Mouse (Mus musculus) C2C12 (cell line): ENCODE data around the gene Ssc5d. TPM values are rescaled to one million over a fixed set of nuclear protein-coding genes. Genes with fewer than 3 reads are reported as not detected.

Source experiments
- H3K27me3 ChIP-seq: one replicate; pipeline ENCODE4 v1.6.1; 2011; ENCODE audit not compliant: control insufficient read depth, insufficient read depth, insufficient read length
- H3K36me3 ChIP-seq: one replicate; pipeline ENCODE4 v1.6.1; 2011; ENCODE audit not compliant: control insufficient read depth, insufficient read depth
- H3K4me3 ChIP-seq: one replicate; pipeline ENCODE4 v1.5.1; 2011; ENCODE audit warnings: mild to moderate bottlenecking, control low read depth; ENCODE audit not compliant: poor library complexity, insufficient read depth, severe bottlenecking
- H3K79me2 ChIP-seq: one replicate; pipeline ENCODE4 v1.6.1; 2011; ENCODE audit not compliant: control insufficient read depth, insufficient read depth
- H3K79me3 ChIP-seq: one replicate; pipeline ENCODE4 v1.6.1; 2011; ENCODE audit warnings: low read depth, control low read depth
- H3ac ChIP-seq: one replicate; pipeline ENCODE3; 2011; ENCODE audit warnings: low read depth; ENCODE audit not compliant: control insufficient read depth, insufficient read length
- CEBPB ChIP-seq: IDR thresholded peaks from one replicate; pipeline ENCODE4 v1.6.1; 2011; ENCODE audit warnings: low read depth, mild to moderate bottlenecking, control low read depth, moderate library complexity
- CTCF ChIP-seq: IDR thresholded peaks from one replicate; pipeline ENCODE4 v1.5.1; 2011; ENCODE audit not compliant: control insufficient read depth, insufficient read depth, insufficient read length
- FOSL1 ChIP-seq: IDR thresholded peaks from one replicate; pipeline ENCODE4 v1.8.0; 2011; ENCODE audit warnings: mild to moderate bottlenecking, low read length; ENCODE audit not compliant: poor library complexity, insufficient read depth, severe bottlenecking
- MAX ChIP-seq: IDR thresholded peaks from one replicate; pipeline ENCODE4 v1.6.1; 2011; ENCODE audit warnings: mild to moderate bottlenecking, control low read depth
- MYOD1 ChIP-seq: IDR thresholded peaks from one replicate; pipeline ENCODE4 v1.6.1; 2011; ENCODE audit warnings: low read depth; ENCODE audit not compliant: control insufficient read depth, insufficient read length
- MYOG ChIP-seq: IDR thresholded peaks from one replicate; pipeline ENCODE4 v1.6.1; 2011; ENCODE audit not compliant: control insufficient read depth, insufficient read length; ENCODE audit errors: extremely low read depth
- USF1 ChIP-seq: IDR thresholded peaks from one replicate; pipeline ENCODE4 v1.6.1; 2011; ENCODE audit warnings: low read depth, mild to moderate bottlenecking, control low read depth, moderate library complexity
- polyA plus RNA-seq: library from polyadenylated mRNA; unstranded; fragments of >200 nt; fragmentation: generic; extraction: Trizol; gene quantifications from one replicate; pipeline ENCODE4 v1.2.1, GENCODE M21; 2012; ENCODE audit warnings: missing spikeins

The Ssc5d gene
- polyA plus RNA-seq, 1 experiment: 3.7 TPM

DNA sequence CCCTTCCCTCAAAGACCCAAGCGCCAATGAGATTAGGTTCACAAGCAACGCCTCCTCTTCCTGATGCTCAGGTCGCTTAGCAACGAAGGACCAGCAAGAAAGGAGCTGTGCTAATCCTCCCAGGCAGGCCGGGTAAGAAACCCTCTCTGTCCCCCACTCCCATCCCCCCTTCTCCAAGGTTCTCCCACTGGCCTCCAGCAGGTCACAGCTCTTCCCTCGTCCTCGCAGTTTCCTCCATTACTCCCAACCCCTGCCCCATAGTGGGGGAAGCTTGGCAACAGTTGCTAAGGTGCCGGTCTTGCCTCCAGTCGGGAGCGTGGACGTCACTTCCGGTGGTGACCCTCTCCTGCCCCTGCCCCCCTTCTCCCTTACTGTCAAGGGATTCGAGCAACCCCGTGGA, 3.1 kb upstream of the Ssc5d start:
- Histone ChIP-seq H3ac (no peak overlapping the region), H3K79me3 (no peaks in the 10 kb centered on the region), H3K4me3 (no peak overlapping the region), H3K27me3 (no peaks in the 10 kb centered on the region), H3K79me2 (peaks cover 6% of the 10 kb centered on the region), H3K36me3 (peaks cover 11% of the 10 kb centered on the region)
- TF ChIP-seq CEBPB: no peak
- TF ChIP-seq USF1: no peak
- TF ChIP-seq MYOD1: no peak
- TF ChIP-seq MAX: no peak

DNA sequence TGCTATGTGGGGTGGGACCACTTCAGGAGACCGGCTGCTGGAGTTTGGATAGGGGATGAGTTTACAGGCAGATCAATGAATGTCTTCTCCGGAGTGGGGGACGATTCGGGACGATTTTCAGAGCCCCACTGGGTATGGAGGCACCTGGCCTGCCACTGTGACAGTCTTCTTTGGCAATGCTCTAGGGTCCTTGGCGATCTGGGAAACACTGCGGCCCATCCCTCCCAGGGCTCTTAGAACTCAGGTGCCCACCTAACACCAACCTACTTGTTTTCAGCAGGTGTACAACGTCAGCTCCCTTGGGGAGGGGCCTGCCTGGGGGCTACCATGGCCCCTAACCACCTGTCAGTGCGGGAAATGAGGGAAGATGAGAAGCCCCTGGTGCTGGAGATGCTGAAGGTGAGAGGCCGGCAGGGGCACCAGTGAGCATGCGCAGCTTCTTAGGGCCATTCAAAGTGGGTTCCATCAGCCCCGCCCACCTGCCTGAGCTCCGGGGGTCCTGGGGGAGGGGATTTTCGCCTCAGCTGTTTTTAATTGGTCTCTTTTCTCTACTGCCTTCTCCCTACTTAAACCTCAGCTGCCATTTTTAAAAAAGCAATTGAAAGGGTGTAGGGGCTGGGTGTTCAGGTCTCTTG, 2.5 kb upstream of the Ssc5d start:
- H3ac ChIP-seq: no peak overlapping the region
- no peaks in the 10 kb centered on the region for H3K79me3 ChIP-seq
- H3K4me3 ChIP-seq: no peak overlapping the region
- H3K36me3 ChIP-seq: peaks cover 10% of the 10 kb centered on the region
- TF ChIP-seq MYOD1 (no peak), CTCF (no peak), CEBPB (no peak), MAX (no peak), USF1 (no peak), FOSL1 (no peak), MYOG (no peak)
- H3K79me2 ChIP-seq: peaks cover under 1% of the 10 kb centered on the region
- H3K27me3 ChIP-seq: no peaks in the 10 kb centered on the region

DNA sequence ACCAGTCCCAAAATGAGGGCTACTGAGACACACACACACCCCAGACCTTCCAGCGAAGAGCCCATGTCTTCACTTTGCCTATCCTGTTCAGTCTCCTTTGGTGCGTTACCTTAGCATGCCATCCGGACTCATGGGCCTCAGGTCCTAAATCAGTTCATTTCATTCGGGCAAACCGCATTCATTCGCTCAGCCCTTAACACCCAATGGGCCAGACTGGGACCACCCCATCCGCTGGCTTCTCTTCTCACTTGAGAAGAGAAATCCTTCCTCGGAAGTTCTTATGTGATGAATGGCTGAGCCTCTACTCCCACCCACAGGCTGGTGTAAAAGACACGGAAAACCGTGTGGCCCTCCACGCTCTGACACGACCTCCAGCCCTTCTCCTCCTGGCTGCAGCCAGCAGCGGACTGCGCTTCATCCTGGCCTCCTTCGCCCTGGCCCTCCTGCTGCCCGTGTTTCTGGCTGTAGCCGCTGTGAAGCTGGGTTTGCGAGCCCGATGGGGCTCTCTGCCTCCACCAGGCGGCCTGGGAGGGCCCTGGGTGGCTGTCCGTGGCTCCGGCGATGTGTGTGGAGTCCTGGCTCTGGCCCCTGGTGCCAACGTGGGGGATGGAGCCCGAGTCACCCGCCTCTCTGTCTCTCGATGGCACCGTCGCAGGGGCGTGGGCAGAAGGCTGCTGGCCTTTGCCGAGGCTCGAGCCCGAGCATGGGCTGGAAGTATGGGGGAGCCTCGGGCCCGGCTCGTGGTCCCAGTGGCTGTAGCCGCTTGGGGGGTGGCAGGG, 1.8 kb upstream of the Ssc5d start:
- H3K79me2 ChIP-seq: no peaks in the 10 kb centered on the region
- H3K36me3 ChIP-seq: peaks cover 10% of the 10 kb centered on the region
- peak overlapping the region; percentile 20 for H3ac ChIP-seq
- TF ChIP-seq CTCF: peak; percentile 28
- no peak for TF ChIP-seq MAX
- no peak overlapping the region for H3K4me3 ChIP-seq
- H3K79me3 ChIP-seq: no peaks in the 10 kb centered on the region
- H3K27me3 ChIP-seq: no peaks in the 10 kb centered on the region

DNA sequence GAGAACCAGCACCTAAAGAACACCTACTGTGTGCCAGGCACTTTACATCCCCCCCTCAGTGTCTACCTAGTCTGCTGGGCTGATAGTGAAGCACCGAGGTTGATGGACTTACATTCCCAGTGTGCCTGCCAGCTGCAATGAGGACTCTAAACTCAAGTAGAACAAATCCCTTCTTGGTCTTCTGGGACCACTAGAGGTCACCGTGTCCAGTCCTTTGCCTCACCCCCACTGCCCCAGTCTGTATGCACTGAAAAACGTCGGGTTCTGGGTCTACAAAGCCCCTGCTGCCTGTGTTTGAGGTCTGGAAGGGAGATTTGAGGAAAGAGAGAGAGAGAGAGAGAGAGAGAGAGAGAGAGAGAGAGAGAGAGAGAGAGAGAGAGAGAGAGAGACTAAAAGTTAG, 1.1 kb upstream of the Ssc5d start:
- peak overlapping the region; percentile 20 for H3ac ChIP-seq
- H3K36me3 ChIP-seq: peaks cover 10% of the 10 kb centered on the region
- TF ChIP-seq FOSL1 (no peak), CTCF (peak; percentile 5), MYOG (no peak)
- H3K79me2 ChIP-seq: no peaks in the 10 kb centered on the region
- H3K79me3 ChIP-seq: no peaks in the 10 kb centered on the region
- no peaks in the 10 kb centered on the region for H3K27me3 ChIP-seq
- no peak overlapping the region for H3K4me3 ChIP-seq

DNA sequence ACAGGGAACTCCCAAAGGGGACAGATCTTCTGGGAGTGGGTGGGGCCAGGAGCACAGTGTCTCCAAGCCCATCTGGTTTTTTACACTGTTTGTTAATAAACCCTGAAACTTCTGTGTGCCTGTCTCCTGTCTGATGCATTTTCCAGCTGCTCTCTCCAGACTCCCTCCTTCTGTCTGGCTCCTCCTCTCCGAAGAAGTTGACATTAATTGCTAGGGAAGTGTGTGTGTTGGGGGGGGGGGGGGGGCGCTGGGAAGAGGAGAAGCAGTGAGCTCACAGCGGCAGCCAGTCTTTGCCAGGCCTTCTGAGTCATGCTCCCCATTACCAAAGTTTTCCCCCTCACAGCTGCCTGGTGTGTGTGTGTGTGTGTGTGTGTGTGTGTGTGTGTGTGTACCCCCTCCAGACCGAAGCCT, 689 bp upstream of the Ssc5d start:
- TF ChIP-seq CTCF (no peak), MYOD1 (peak; percentile 67)
- Histone ChIP-seq H3K36me3 (peaks cover 7% of the 10 kb centered on the region), H3K79me3 (no peaks in the 10 kb centered on the region), H3K27me3 (no peaks in the 10 kb centered on the region), H3K79me2 (no peaks in the 10 kb centered on the region), H3K4me3 (no peak overlapping the region), H3ac (no peak overlapping the region)

DNA sequence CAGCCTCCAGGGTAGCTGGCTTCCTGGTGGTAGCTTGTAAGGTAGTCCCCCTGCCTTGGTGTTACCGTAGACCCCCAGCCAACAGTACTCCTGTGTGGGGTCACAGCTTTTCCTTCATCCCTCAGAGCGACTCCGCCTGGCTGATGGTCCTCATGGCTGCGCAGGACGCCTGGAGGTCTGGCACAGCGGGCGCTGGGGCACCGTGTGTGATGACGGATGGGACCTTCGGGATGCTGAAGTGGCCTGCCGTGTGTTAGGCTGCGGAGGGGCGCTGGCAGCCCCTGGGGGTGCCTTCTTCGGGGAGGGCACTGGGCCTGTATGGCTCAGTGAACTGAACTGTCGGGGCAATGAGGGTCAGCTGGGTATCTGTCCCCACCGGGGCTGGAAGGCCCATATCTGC, 1.3 kb downstream of the Ssc5d start:
- H3K79me2 ChIP-seq: no peaks in the 10 kb centered on the region
- no peak overlapping the region for H3K4me3 ChIP-seq
- no peaks in the 10 kb centered on the region for H3K27me3 ChIP-seq
- no peak for TF ChIP-seq MAX
- no peak for TF ChIP-seq FOSL1
- TF ChIP-seq MYOG: no peak
- TF ChIP-seq USF1: no peak
- no peak for TF ChIP-seq MYOD1
- no peak for TF ChIP-seq CTCF
- no peak for TF ChIP-seq CEBPB
- H3K36me3 ChIP-seq: no peaks in the 10 kb centered on the region
- no peaks in the 10 kb centered on the region for H3K79me3 ChIP-seq
- H3ac ChIP-seq: no peak overlapping the region
